Mouse (Mus musculus): ENCODE data around the gene Btbd7. TPM values are rescaled to one million over a fixed set of nuclear protein-coding genes. Genes with fewer than 3 reads are reported as not detected.

Gene Btbd7
- 6.6 and 6.7 TPM in 2 replicates for polyA plus RNA-seq (2015; fragmentation: Nextera tagmentation; extraction: Ambion mirVana)

DNA sequence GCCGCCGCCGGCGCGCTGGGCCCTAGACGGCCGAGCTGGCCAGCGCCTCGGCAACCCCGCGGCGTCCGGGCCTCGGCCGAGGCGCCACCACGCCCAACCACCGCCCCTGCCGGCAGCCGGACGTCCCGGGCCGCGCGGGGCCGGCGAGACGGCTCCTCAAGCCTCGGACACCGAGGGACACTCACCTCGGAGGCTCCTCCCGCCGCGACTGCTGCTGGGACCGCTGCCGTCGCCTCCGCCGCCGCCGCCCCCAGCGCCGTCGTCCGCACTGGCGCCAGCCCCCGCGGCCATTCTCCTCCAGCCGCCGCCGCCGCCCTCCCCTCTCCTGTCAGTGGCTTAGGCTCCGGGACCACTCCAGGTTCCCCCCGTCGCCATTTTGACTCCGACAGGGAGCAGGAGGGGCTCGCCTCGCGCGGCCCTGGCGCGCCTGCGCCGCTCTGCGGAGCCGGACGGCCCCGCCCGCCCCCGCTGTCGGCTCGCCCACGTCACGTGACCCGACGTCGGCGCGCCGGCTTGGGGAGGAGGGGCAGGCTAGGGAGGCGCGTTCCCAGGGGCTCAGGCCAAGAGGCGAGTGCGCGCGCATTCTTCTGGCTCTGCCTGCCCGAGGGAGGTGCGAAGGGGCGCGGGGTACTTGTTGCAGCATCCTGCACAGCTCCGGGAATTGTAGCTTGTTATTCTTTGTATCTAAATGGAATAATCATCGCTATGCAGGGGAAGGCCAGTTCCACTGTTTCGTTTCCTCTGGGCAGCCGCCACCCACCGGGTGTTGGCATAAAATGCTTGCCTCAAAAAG is at the start of gene Btbd7:
TSS of gene Btbd7 (minus strand) at position 441 of the 793 bp plus-strand sequence.

DNA sequence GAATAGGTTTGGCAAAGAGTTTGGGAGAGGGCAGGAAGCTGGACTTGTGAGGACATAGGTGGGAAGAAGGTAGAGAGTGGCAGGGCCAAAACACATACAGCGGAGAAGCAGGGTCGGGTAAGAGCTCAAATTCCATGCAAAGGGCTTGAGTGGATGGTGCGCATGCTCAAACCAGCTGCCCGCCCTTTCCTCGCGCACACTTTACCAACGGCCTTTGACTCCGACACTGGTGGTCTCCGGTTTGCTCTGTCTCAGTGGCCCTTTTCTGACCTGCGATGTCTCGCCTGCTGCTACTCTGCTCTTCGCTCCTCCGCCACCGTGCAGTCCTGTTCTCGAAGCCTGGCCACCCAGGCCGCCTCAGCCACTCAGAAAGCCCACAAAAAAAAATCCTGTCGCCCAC is 20.8 kb upstream of the Btbd7 start, which contains the start of gene Cox8c:
TSS of gene Cox8c (plus strand) at position 226 of the 400 bp plus-strand sequence.

GRCm38 (mm10) chr12:102758403-102758756 is 119.9 kb downstream of the Btbd7 start, which contains the start of gene Gm20604:
Gm20604 (minus strand) TSS chr12:102758672.

GRCm38 (mm10) chr12:102757689-102758402 is 120.4 kb downstream of the Btbd7 start, which contains the start of the genes Gm28051, Gon7 and Ubr7:
Gm28051 (minus strand) TSS chr12:102757765.
Gon7 (minus strand) TSS chr12:102757803.
Ubr7 (plus strand) TSS chr12:102757967.

DNA sequence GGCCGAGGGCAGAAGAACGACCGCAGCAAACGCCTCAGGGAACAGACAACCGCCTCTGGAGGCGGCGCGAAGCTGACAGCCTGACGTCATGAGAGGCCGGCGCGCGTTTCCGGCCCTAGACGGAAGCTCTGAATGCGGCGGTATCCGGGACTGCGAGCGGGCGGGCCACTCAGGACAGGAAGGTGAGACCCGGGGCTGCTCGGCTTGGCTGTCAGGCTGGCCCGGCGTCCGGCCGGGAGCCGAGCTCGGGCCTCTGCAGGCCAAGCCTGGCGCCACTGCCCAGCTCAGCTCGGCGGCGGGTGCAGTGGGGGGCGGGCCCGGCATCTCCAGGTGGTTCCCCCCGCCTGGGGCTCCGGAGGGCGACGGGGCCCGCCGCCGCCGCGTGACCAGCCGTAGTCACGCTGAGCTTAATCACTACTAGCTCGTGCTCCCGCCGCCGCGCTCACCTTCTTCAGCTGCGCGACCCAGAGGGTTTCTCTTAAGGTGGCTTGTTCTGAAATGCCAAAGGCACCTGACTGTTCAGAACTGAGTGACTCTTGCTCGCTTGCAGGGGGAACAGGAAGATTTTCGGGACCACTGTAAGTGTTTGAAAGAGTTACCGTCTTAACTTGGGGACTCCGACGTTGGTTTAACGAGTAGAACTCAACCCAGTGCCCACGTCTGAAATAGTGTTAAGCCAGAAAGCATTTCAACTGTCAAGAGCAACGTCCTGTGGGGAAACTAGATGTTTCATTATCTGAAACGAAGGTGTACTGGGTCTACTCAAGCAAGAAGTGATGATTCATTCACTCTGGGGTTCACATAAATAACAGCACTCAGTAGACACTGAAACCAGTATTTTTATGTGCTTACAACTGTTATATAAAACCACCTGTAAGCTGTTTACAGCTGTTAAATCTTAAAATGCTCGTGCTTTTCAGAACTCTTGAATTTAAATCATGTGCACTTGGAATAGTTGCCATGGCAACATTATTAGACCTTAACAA is 134.4 kb downstream of the Btbd7 start, which contains the start of the genes Moap1 and Tmem251:
TSS of gene Moap1 (minus strand) at position 73 of the 986 bp plus-strand sequence.
TSS of gene Tmem251 (plus strand) at position 174 of the 986 bp plus-strand sequence.

Other genes starting within 250 kb of the Btbd7 start
- 3.5 and 4.9 TPM in 2 replicates for gene Itpk1, start 173.5 kb downstream of the Btbd7 start, polyA plus RNA-seq (2015; fragmentation: Nextera tagmentation; extraction: Ambion mirVana)
- gene Moap1, start 134.8 kb downstream of the Btbd7 start, polyA plus RNA-seq (2015; fragmentation: Nextera tagmentation; extraction: Ambion mirVana) = 9.2 and 10.7 TPM in 2 replicates
- gene Tmem251, start 134.7 kb downstream of the Btbd7 start, polyA plus RNA-seq (2015; fragmentation: Nextera tagmentation; extraction: Ambion mirVana) = 6.3 and 6.5 TPM in 2 replicates
- gene Gm28051, start 120.7 kb downstream of the Btbd7 start, polyA plus RNA-seq (2015; fragmentation: Nextera tagmentation; extraction: Ambion mirVana) = not detected in 2 replicates
- gene Gon7, start 120.7 kb downstream of the Btbd7 start, polyA plus RNA-seq (2015; fragmentation: Nextera tagmentation; extraction: Ambion mirVana) = 9.8 and 10.5 TPM in 2 replicates
- gene Ubr7, start 120.5 kb downstream of the Btbd7 start, polyA plus RNA-seq (2015; fragmentation: Nextera tagmentation; extraction: Ambion mirVana) = 20.4 and 20.6 TPM in 2 replicates
- 10.4 and 10.9 TPM in 2 replicates for gene Gm20604, start 119.8 kb downstream of the Btbd7 start, polyA plus RNA-seq (2015; fragmentation: Nextera tagmentation; extraction: Ambion mirVana)
- gene Cox8c, start 20.8 kb upstream of the Btbd7 start, polyA plus RNA-seq (2015; fragmentation: Nextera tagmentation; extraction: Ambion mirVana) = not detected in 2 replicates
- gene Unc79, start 70.4 kb upstream of the Btbd7 start, polyA plus RNA-seq (2015; fragmentation: Nextera tagmentation; extraction: Ambion mirVana) = 0.01 TPM in 1 of 2 replicates, not detected in the other

All from skeletal muscle tissue, postnatal 0 days (tissue).